Mouse (Mus musculus) gastrocnemius, postnatal 4 days (tissue): ENCODE results near the gene Mprip. TPM values are rescaled to one million over a fixed set of nuclear protein-coding genes. Genes with fewer than 3 reads are reported as not detected.

Experiments
- total RNA-seq, 2 experiments: library from RNA; stranded (reverse); gene quantifications; 2 replicates each; pipeline ENCODE4 v1.2.3; 2021

Gene Mprip
- total RNA-seq, 2 experiments from 2014 or later: 213 to 215 TPM

Other genes with a start within 250 kb of the Mprip start
- 10 to 100 TPM in 1 of 2 experiments, 1 to 10 TPM in 1; 8.5 to 10.0 TPM for gene Jmjd4, start 211.3 kb upstream of the Mprip start, total RNA-seq
- gene Snap47, start 210.1 kb upstream of the Mprip start, total RNA-seq: 10 to 100 TPM; 34.8 to 40.9 TPM
- gene Zfp867, start 188.8 kb upstream of the Mprip start, total RNA-seq: 1 to 10 TPM; 5.7 to 6.1 TPM
- 10 to 100 TPM; 21.1 to 22.0 TPM for gene Zkscan17, start 134.6 kb upstream of the Mprip start, total RNA-seq
- gene Nlrp3, start 119.7 kb upstream of the Mprip start, total RNA-seq: under 1 TPM; 0.47 to 0.69 TPM
- not detected for gene Olfr222, start 85.1 kb upstream of the Mprip start, total RNA-seq
- gene Olfr223, start 68.0 kb upstream of the Mprip start, total RNA-seq: not detected
- under 1 TPM; 0.44 to 0.66 TPM for gene Pld6, start 126.3 kb downstream of the Mprip start, total RNA-seq
- gene Flcn, start 148.7 kb downstream of the Mprip start, total RNA-seq: 10 to 100 TPM; 28.2 to 28.8 TPM
- 10 to 100 TPM; 18.8 to 22.6 TPM for gene Nt5m, start 178.1 kb downstream of the Mprip start, total RNA-seq
- gene Cops3, start 178.5 kb downstream of the Mprip start, total RNA-seq: 10 to 100 TPM; 84.8 to 86.3 TPM